12 mouse cellular contexts compared by ENCODE assay signal in genomic region chr1:152572755-152573469, GRCm38 (mm10).
DNase-seq lines count a peak whose midpoint lies in the region; ATAC-seq and TF ChIP-seq lines count a peak whose summit lies in the region.
"Had no signal": no experiment of that assay in that cellular context is flagged by ENCODE, and none has a peak within 500 bp of the region (broad histone marks: within the 10 kb centered on the region; RNA-seq: fewer than 3 reads in every experiment).

No protein-coding gene starts in this region.

- H3K27me3 ChIP-seq in heart, postnatal 0 days (ENCODE audit: control insufficient read depth, insufficient read depth, low read length), result no peaks in the 10 kb centered on the region
- H3K27me3 ChIP-seq in E14TG2a.4 (ENCODE audit: insufficient read depth, low read length), result peaks cover 22% of the 10 kb centered on the region; the same call in 1 of the 2 replicates
- H3K27me3 ChIP-seq: Patski had no signal

- TF ChIP-seq CTCF in heart, postnatal 0 days (IDR thresholded peaks at IDR 0.05; ENCODE audit: low read depth), result no peak
- TF ChIP-seq CTCF in E14TG2a.4 (conservative IDR thresholded peaks at IDR 0.05; ENCODE audit: low read length), result no peak

- H3K4me2 ChIP-seq in heart, postnatal 0 days (ENCODE audit: low read depth, low read length), result no peak overlapping the region; the same call in 1 of the 2 replicates
- H3K4me2 ChIP-seq: liver, embryonic 13.5 days had no signal

- no peaks in the 10 kb centered on the region for H3K9me3 ChIP-seq in heart, postnatal 0 days (replicated peaks; ENCODE audit: control insufficient read depth, low read length)
- H3K9me3 ChIP-seq in E14TG2a.4 (ENCODE audit: low read length), result no peaks in the 10 kb centered on the region
- H3K9me3 ChIP-seq: liver, embryonic 13.5 days had no signal

- ATAC-seq in heart, postnatal 0 days (ENCODE audit: insufficient read depth, low read depth), result peak; percentile 37; the same call in 1 of the 2 replicates
- ATAC-seq in erythroblast, adult 5-6 weeks (replicated peaks; ENCODE audit: low FRiP score, poor library complexity, severe bottlenecking), result no peak
- ATAC-seq: Patski had no signal

- peak; percentile 22 for DNase-seq in heart, postnatal 0 days (ENCODE audit: low spot score)
- no peak for DNase-seq in heart, adult 8-10 months (ENCODE audit: low spot score)
- peak; percentile 81 for DNase-seq in ZHBTc4 (ENCODE audit: low read depth, low spot score)
- peak; percentile 56 for DNase-seq in kidney, postnatal 14 days
- no peak for DNase-seq in thymus, postnatal 0 days (ENCODE audit: low spot score)
- DNase-seq in frontal cortex, adult 2 months (ENCODE audit: extremely low spot score in 1 of 2, low spot score in 1 of 2), result no peak
- DNase-seq: cerebellum, adult 18-20 months; liver, embryonic 13.5 days; thymus, postnatal 36 days had no signal

- H3K4me3 ChIP-seq in heart, postnatal 0 days (ENCODE audit: low read depth, low read length), result no peak overlapping the region
- peak overlapping the region; percentile 29; the same call in 1 of the 2 replicates for H3K4me3 ChIP-seq in E14TG2a.4 (replicated peaks; ENCODE audit: low read length)
- H3K4me3 ChIP-seq: liver, embryonic 13.5 days had no signal

- H3K36me3 ChIP-seq in heart, postnatal 0 days (replicated peaks; ENCODE audit: control insufficient read depth, insufficient read depth, low read length), result peaks cover 18% of the 10 kb centered on the region
- H3K36me3 ChIP-seq in E14TG2a.4 (ENCODE audit: insufficient read depth, low read length), result no peaks in the 10 kb centered on the region
- H3K36me3 ChIP-seq: liver, embryonic 13.5 days had no signal

- H3K27ac ChIP-seq in heart, postnatal 0 days (ENCODE audit: low read depth), result peak overlapping the region; percentile 70
- H3K27ac ChIP-seq: liver, embryonic 13.5 days had no signal

- H3K4me1 ChIP-seq in heart, postnatal 0 days (ENCODE audit: control insufficient read depth, insufficient read depth), result peaks cover 43% of the 10 kb centered on the region
- H3K4me1 ChIP-seq in E14TG2a.4 (replicated peaks; ENCODE audit: low read depth, low read length), result peaks cover 50% of the 10 kb centered on the region

- H3K9ac ChIP-seq in heart, postnatal 0 days (replicated peaks; ENCODE audit: low read depth, low read length), result no peak overlapping the region
- H3K9ac ChIP-seq: liver, embryonic 13.5 days had no signal

- 33% methylated on average over 7 of the region's 7 CpGs for WGBS in heart, postnatal 0 days

- no peak for TF ChIP-seq EP300 in heart, postnatal 0 days (IDR thresholded peaks at IDR 0.05; ENCODE audit: low read depth)

Comparison
In these comparisons a context has a peak if more than half of its experiments do, and no peak if none do; other contexts are left out.
1. DNase-seq: peak in heart, postnatal 0 days (single experiment), ZHBTc4 (single experiment) and kidney, postnatal 14 days (single experiment); none in heart, adult 8-10 months (single experiment), thymus, postnatal 0 days (single experiment) and frontal cortex, adult 2 months (0 of 2).